Mouse (Mus musculus): ENCODE data around the gene Slc38a5.

Gene Slc38a5

DNA sequence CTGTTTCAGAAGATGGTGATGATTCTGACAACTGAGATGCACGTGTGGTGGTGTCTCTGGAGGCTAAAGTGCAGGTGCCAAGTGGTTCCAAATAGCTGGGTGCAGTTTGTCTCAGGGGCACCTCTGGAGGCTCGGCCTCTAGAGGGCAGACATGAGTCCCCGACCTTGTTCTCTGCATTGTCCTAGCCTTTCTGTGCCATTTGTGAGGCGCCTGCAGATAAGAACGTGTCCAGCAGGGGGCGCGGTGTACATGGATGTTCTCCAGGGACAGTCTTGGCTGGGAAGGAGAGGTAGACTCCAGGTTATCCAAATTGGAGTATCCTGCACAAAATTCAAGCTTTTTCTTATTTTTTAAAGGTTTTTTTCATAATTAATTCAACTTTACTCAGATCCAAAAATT, 44.0 kb downstream of the Slc38a5 start:
- DNase-seq = peak; percentile 12

DNA sequence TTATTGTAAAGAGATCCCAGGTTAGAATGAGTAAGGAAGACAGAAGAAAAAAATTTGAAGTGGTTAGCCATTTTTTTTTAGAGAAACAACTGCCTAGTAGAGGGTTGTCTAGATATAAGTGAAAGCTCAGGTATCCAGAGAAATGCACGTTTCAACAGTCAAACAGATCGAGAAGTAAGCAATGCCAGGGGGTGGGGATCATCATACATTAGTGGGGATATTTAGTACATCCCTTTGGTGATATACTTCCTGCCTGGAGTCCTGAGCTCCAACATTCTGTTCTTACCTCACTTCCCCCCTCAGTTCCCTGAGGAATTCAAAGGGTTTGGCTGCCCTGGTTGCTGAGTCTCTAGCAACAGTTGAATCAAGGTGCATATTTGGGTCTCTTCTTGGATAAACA, 56.2 kb downstream of the Slc38a5 start, which contains the start of gene Ssxb10:
TSS of gene Ssxb10 (plus strand) at position 301 of the 400 bp plus-strand sequence.
- DNase-seq = no peak

All from embryo, embryonic 11 days (tissue).